Mouse (Mus musculus) heart, postnatal 0 days (tissue): ENCODE data around the gene H2-Q1.

Experiments
- CTCF ChIP-seq: IDR thresholded peaks from 2 replicates; pipeline ENCODE4 v1.5.1; 2016; ENCODE audit warnings: antibody characterized with exemption, control low read depth, low read depth
- EP300 ChIP-seq: IDR thresholded peaks from 2 replicates; pipeline ENCODE4 v1.6.1; 2016; ENCODE audit warnings: antibody characterized with exemption, low read depth

- TF ChIP-seq CTCF (no peak), EP300 (no peak)
These were observed at the start of gene H2-Q1 for GRCm38 (mm10) chr17:35320327-35321081.
